Mouse (Mus musculus) ovary, adult 2 months (tissue): ENCODE results near the gene Nos1ap. TPM values are rescaled to one million over a fixed set of nuclear protein-coding genes. Genes with fewer than 3 reads are reported as not detected.

Experiments
- polyA plus RNA-seq: library from polyadenylated mRNA; depleted of rRNA; stranded (reverse); fragments of >200 nt; gene quantifications from 2 replicates; pipeline ENCODE4 v1.2.3, GENCODE M21; 2012; rRNA removed

The Nos1ap gene
- 33.3 and 43.2 TPM in 2 replicates for polyA plus RNA-seq

DNA sequence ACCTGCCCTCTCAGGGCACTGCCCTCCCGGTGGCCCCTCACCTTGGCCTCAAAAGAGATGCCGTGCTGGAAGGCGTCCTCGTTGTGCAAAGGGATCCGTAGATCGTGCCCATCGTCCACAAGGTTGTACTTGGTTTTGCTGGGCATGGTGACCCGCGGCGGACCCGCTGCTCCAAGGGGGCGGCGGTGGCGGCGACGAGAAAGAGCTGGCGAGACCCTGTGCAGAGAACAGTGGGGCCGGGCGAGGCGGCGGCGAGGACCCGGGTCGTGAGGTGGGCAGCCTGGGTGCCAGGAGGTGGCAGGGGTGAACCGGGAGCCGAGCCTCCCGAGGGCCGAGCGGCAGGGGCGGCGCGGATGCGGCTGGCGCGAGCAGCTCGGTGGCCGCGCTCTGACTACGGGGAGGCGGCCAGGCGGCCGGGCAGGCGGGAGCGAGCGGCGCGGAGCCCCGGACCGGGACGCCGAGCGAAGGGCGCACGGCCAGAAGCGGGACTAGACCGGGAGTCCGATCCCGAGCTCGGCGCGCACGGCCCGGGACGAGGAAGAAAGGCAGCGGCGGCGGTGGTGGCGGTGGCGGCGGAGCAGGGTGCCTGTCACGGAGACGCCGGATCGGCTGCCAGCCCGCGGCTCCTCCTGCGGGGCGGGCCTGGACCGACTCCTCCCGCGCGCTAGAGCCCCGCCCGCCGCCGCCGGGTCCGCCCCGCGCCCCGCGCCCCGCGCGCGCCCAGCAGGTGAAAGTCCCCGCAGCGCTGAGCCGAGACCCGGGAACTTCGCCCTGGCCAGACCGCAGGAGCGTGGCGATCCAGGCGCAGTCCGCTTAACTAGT, at the start of gene Nos1ap:
Gene Nos1ap, minus strand, starts transcription at position 643 of the 822 bp plus-strand sequence.

GRCm38 (mm10) chr1:170308503-170308902, 281.2 kb downstream of the Nos1ap start, which contains the start of gene Spata46:
Spata46 (plus strand) TSS chr1:170308803.

DNA sequence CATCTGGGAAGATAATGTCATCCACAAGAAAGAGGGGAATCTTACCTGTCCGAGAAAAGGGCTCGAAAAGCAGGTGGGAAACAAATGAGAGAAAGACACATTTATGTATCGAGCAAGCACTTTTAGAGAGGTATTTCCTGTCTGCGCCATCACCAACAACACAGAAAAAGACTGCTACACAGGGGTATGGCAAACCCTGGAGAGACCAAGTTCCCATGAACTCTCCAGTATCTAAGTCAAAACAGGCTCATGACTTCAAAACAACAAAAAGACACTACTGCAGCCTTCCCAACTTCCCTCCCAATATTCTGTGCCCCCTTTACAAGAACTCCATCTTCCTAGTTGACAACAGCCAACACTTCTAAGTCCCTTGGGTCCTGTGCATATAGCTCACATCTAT, 283.4 kb downstream of the Nos1ap start, which contains the start of gene Gm7694:
Gene Gm7694, minus strand, starts transcription at position 101 of the 400 bp plus-strand sequence.

DNA sequence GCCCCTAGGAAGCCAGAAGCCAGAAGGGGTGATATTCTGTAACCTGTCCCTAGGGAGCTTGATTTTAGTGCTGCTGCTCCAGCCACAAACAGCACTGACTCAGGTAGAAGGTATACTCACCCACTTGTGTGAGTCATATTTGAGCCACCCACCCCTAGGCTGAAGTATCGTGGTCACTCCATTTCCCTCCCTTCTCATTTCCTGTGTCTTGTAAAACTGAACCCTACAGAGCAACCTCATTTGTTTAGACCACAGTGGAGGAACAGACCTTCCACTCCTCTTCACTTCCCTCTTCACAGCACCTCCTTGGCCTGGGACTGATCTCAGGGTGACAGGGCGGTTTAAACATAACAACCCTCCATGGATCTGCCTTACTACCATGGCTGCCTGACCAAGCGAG, 312.6 kb downstream of the Nos1ap start, which contains the start of gene Sh2d1b1:
Gene Sh2d1b1, plus strand, starts transcription at position 305 of the 400 bp plus-strand sequence.

Other genes with a start within 250 kb of the Nos1ap start
- 33.2 and 34.7 TPM in 2 replicates for gene Olfml2b, start 54.7 kb upstream of the Nos1ap start, polyA plus RNA-seq